Mouse (Mus musculus) forebrain, postnatal 0 days (tissue): ENCODE measurements at regions not wholly inside any gene's neighbourhood (a gene's known extent, or its start where the extent isn't known, plus 50 kb on each side); places are given as distances from the start of the nearest gene placed in this dataset.
"Not testable (repeated sequence)": the region's sequence is repeated elsewhere in the genome, so short reads cannot be mapped to it uniquely, and the experiment has no call there.

ENCODE experiments used
- ATAC-seq: fragments of 200-750 bp; cut with Nextera tagmentation; 2 replicates; pipeline ENCODE4 v1.8.0; 2017; ENCODE audit warnings: mild to moderate bottlenecking, moderate library complexity
- DNase-seq: peaks from one replicate; pipeline ENCODE4 v3.0.0-alpha.2; 2015
- H3K27ac ChIP-seq: fragments of 300-500 bp; sonication (generic); 2 replicates; pipeline ENCODE4 v1.5.1; 2014; ENCODE audit warnings: low read depth, mild to moderate bottlenecking, antibody characterized with exemption, low read length, moderate library complexity, mixed read lengths
- H3K27me3 ChIP-seq: fragments of 300-500 bp; sonication (generic); 2 replicates; pipeline ENCODE4 v1.6.1; 2014; ENCODE audit warnings: mild to moderate bottlenecking, low read length, mixed read lengths; ENCODE audit not compliant: insufficient read depth
- H3K36me3 ChIP-seq: fragments of 300-500 bp; sonication (generic); 2 replicates; pipeline ENCODE4 v1.6.1; 2014; ENCODE audit warnings: mild to moderate bottlenecking, moderate library complexity; ENCODE audit not compliant: insufficient read depth
- H3K4me1 ChIP-seq: fragments of 300-500 bp; sonication (generic); 2 replicates; pipeline ENCODE4 v1.6.1; 2014; ENCODE audit warnings: antibody characterized with exemption; ENCODE audit not compliant: insufficient read depth
- H3K4me2 ChIP-seq: fragments of 300-500 bp; sonication (generic); 2 replicates; pipeline ENCODE4 v1.6.1; 2014; ENCODE audit warnings: low read depth, mild to moderate bottlenecking, moderate library complexity
- H3K4me3 ChIP-seq: fragments of 300-500 bp; sonication (generic); 2 replicates; pipeline ENCODE4 v1.5.1; 2014; ENCODE audit warnings: low read depth, low read length, mixed read lengths
- H3K9ac ChIP-seq: fragments of 300-500 bp; sonication (generic); 2 replicates; pipeline ENCODE4 v1.6.1; 2014; ENCODE audit warnings: mild to moderate bottlenecking
- H3K9me3 ChIP-seq: fragments of 300-500 bp; sonication (generic); 2 replicates; pipeline ENCODE4 v1.6.1; 2016; ENCODE audit warnings: low read length
- CTCF ChIP-seq: sonication (generic); IDR thresholded peaks from 2 replicates; pipeline ENCODE4 v1.5.1; 2016; ENCODE audit warnings: antibody characterized with exemption, control low read depth, low read depth
- WGBS: fragments of 180-500 bp; shearing (Covaris S2); extraction: QIAGEN DNeasy Blood & Tissue Kit; methylation state at CpG from one replicate; pipeline ENCODE4 v1.1.7; 2014; 5-methylcytosine and 5-hydroxymethylcytosine counted together

DNA sequence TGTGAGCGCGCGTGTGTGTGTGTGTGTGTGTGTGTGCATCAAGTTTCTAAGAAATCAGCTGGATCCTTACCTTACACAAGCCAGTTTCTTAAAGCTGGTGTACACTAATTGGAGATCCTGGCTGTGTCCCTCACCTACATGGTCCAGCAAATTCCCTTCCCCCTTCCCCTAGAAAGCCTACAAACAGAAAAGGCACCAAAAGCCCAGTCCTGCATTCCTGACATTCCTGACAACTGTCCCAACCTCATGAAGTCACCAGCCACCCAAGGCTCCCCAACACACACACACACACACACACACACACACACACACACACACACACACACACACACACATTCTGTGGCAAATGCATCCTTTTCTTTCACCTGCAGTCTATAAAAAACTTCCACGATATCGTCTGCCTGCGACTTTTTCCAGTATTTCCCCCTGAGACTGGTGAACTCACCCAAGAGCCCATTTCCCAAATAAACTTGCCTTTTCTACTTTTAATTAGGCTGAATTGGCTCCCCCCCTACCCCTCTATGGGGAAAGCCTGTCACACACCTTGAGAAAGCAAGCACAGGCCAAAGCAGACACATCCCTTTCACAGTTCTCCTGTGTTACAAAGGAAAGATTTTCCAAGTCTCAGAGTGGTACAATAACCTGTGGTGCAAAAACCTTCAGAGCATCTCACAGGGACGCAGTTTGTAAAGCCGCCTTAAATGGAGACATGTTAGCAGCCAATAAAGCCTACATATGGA, 139.9 kb upstream of the Trim24 start:
- no peak overlapping the region for H3K27ac ChIP-seq
- no peaks in the 10 kb centered on the region for H3K4me1 ChIP-seq
- no peaks in the 10 kb centered on the region for H3K36me3 ChIP-seq
- WGBS, result 71% methylated on average over 8 of the region's 8 CpGs
- no peak overlapping the region for H3K4me2 ChIP-seq
- DNase-seq (no peak), ATAC-seq (no peak)
- H3K9me3 ChIP-seq, result no peaks in the 10 kb centered on the region
- TF ChIP-seq CTCF, result no peak
- H3K27me3 ChIP-seq, result no peaks in the 10 kb centered on the region
- H3K4me3 ChIP-seq, result no peak overlapping the region
- H3K9ac ChIP-seq, result no peak overlapping the region

DNA sequence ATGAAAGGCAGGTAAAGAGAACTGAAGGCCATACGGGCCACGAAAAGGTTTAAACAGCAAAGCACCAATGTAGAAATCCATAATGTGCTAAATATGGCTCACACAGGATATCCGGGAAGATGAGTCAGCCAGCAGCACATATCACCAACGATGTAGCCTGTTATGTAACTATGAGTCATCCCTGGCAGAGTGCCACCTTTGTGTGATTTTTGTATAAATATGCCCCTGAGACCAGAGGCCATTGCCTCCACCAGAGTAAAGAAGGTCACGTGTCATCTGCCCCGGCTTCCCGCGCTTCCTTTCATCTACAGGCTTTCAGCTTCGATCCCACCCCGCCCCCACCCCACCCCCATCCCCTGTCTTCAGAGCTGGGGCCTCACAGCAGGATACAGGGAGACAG, 138.2 kb upstream of the Trim24 start:
- Histone ChIP-seq H3K27me3 (no peaks in the 10 kb centered on the region), H3K36me3 (no peaks in the 10 kb centered on the region), H3K9me3 (no peaks in the 10 kb centered on the region), H3K4me3 (no peak overlapping the region), H3K4me2 (no peak overlapping the region), H3K27ac (no peak overlapping the region), H3K9ac (no peak overlapping the region), H3K4me1 (no peaks in the 10 kb centered on the region)
- DNase-seq (peak; percentile 41), ATAC-seq (peak; percentile 43; the same call in 1 of the 2 replicates)
- no peak for TF ChIP-seq CTCF
- 42% methylated on average over 10 of the region's 10 CpGs for WGBS

DNA sequence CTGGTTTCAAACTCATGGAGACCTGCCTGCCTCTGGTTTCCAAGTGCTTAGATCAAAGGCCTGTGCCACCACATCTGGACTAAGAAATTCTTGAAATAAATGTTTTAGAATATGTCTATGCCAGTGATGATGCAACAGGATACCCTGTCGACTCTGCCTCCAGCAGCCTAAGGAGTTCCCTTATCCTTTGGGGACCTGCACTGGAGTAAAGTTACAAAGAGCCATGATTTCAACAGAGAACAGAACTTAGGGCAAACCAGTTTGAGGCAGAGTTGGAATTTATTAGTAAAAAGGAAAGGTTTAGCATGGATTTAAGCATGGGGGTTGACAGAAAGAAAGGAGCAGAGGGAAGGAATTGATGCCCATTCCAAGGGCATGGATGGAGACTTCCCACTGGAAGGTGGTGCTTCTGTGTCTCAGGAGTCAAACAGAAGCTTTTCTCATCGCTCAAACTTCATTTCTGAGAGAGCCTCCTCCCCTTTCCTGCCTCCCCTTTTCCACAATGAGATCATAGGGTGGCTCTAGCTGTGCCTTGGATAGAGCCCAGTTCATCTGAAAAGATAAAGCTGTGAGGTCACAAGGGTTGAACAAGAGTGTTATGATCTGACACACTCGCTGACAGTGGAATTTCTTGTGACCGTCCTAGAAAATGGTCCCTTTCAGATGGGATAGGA, 135.2 kb upstream of the Trim24 start:
- no peaks in the 10 kb centered on the region for H3K27me3 ChIP-seq
- H3K4me2 ChIP-seq, result no peak overlapping the region
- H3K4me1 ChIP-seq, result no peaks in the 10 kb centered on the region
- 86% methylated on average over 4 of the region's 4 CpGs for WGBS
- no peaks in the 10 kb centered on the region for H3K9me3 ChIP-seq
- no peaks in the 10 kb centered on the region for H3K36me3 ChIP-seq
- TF ChIP-seq CTCF, result no peak
- no peak overlapping the region for H3K4me3 ChIP-seq
- no peak overlapping the region for H3K9ac ChIP-seq
- DNase-seq (no peak), ATAC-seq (no peak)
- no peak overlapping the region for H3K27ac ChIP-seq

- Histone ChIP-seq H3K4me3 (no peak overlapping the region), H3K36me3 (no peaks in the 10 kb centered on the region), H3K27me3 (no peaks in the 10 kb centered on the region), H3K9me3 (no peaks in the 10 kb centered on the region), H3K4me2 (no peak overlapping the region), H3K27ac (no peak overlapping the region), H3K4me1 (no peaks in the 10 kb centered on the region), H3K9ac (no peak overlapping the region)
- ATAC-seq (no peak), DNase-seq (no peak)
- TF ChIP-seq CTCF, result no peak
- 85% methylated on average over 4 of the region's 4 CpGs for WGBS
These were observed 134.7 kb upstream of the Trim24 start for GRCm38 (mm10) chr6:37735962-37736297.

GRCm38 (mm10) chr6:37740982-37741889, 129.4 kb upstream of the Trim24 start:
- Histone ChIP-seq H3K36me3 (no peaks in the 10 kb centered on the region), H3K4me3 (no peak overlapping the region), H3K27me3 (no peaks in the 10 kb centered on the region), H3K9ac (no peak overlapping the region), H3K4me1 (no peaks in the 10 kb centered on the region), H3K27ac (no peak overlapping the region), H3K4me2 (no peak overlapping the region), H3K9me3 (no peaks in the 10 kb centered on the region)
- DNase-seq, result no peak
- no peak for TF ChIP-seq CTCF
- 84% methylated on average over 14 of the region's 14 CpGs for WGBS
- ATAC-seq, result no peak

DNA sequence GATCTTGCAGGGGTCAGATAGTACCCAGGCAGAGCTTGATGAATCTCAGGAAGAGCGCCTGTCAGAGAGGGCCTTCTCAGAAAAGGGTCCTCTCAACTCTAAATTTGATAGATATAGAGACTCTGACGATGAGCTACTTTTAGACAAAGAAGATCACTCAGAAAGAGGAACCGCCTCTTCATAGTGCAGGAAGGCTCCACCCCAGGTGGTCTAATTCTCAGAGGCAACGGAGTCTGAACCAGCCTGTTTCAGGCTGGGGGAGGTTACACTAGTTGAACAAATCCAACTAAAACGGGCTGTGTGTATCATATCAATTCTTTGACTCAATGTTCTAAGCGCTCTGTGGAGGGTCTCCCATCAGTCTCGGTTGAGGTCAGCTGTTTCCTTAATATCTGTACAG, 128.7 kb upstream of the Trim24 start:
- WGBS, result 74% methylated on average over 7 of the region's 7 CpGs
- not testable (repeated sequence) for DNase-seq

DNA sequence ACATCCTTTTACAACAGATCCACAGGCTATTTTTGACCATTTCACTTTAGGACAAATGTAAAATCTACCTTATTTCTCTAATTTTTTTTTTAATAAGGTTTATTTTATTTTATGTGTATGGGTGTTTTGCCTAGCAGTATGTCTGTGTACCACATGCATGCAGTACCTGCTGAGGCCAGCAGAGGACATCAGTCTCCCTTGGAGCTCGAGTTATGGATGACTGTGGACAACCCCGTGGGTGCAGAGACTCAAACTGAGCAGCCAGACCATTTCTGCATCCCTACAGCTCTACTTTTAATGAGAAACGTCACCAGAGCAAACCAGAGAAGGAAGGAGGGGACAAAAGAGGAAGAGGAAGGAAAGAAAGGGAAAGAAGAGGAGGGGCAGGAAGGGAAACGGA, 125.9 kb upstream of the Trim24 start:
- 70% methylated on average over 4 of the region's 4 CpGs for WGBS
- no peaks in the 10 kb centered on the region for H3K27me3 ChIP-seq

More for the DNA sequence above, 128.7 kb upstream of the Trim24 start:
- H3K9me3 ChIP-seq, H3K9ac ChIP-seq, H3K27me3 ChIP-seq, H3K4me2 ChIP-seq, H3K27ac ChIP-seq, H3K4me1 ChIP-seq, H3K4me3 ChIP-seq, ATAC-seq, H3K36me3 ChIP-seq: not testable (repeated sequence)

More for the DNA sequence above, 125.9 kb upstream of the Trim24 start:
- no peaks in the 10 kb centered on the region for H3K36me3 ChIP-seq
- H3K27ac ChIP-seq, result no peak overlapping the region
- no peaks in the 10 kb centered on the region for H3K4me1 ChIP-seq
- no peak for ATAC-seq
- no peak overlapping the region for H3K4me3 ChIP-seq
- no peaks in the 10 kb centered on the region for H3K9me3 ChIP-seq
- H3K4me2 ChIP-seq, result no peak overlapping the region
- no peak overlapping the region for H3K9ac ChIP-seq
- DNase-seq, result no peak
- peak; percentile 31; the same call in 1 of the 2 replicates for TF ChIP-seq CTCF
